Mouse (Mus musculus): ENCODE data around the gene Lrrc8b. TPM values are rescaled to one million over a fixed set of nuclear protein-coding genes. Genes with fewer than 3 reads are reported as not detected.
A peak's percentile ranks its signal among the peaks of the same experiment; 100 is the strongest.

The Lrrc8b gene
- polyA plus RNA-seq, 1 experiment: 2.8 TPM

DNA sequence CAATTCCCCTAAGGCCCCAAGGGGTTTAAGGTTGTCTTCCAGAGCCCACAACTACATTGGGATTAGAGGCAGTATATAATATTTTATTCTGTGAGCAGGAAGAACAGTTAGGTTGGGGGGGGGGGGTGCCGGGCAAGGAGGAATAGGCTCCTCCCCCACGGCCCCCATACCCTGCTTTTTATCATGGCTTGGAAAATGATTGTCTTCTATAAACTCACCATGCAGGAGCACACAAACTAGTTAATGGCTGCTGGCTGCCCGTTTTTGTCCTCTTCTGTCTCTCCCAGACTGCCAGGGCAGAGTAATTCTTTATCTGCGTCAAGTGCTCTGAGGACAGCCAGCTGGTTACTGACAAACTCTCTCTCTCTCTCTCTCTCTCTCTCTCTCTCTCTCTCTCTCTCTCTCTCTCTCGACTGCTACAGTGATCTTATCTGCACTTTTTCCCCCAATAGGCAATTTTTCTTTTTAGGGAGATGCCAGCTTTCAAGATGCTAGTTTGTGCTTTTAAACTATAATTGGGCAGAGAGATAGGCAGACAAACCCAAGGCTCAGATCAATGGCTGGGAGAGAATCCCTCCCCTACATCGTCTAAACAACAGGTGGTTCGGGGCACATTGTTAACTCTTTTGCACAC lies 102.5 kb downstream of the Lrrc8b start:
- no peak for TF ChIP-seq GATA1 (IDR thresholded peaks at IDR 0.05; ENCODE audit: low read length)

DNA sequence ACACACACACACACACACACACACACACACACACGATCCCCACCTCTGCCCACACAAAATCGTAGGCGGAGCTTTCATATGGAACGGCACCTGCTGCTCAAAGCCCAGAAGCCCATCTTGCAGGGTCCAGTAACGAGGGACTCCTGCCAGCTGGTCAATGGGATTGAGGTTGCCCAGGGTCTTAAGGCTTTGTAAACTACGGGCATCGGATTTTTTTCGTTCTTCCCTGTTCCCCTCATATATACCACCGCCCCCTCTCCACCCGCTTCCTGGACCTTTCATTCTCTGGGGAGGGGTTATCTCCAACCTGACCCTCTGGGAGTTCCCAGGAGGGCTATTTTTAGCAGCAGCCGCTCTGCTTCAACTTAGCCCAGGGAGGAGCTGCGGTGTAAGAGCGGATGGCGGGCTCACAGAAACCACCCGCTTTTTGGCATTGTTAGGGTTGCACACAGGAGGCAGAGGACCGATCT lies 103.1 kb downstream of the Lrrc8b start:
- no peak for TF ChIP-seq GATA1 (IDR thresholded peaks at IDR 0.05; ENCODE audit: low read length)

DNA sequence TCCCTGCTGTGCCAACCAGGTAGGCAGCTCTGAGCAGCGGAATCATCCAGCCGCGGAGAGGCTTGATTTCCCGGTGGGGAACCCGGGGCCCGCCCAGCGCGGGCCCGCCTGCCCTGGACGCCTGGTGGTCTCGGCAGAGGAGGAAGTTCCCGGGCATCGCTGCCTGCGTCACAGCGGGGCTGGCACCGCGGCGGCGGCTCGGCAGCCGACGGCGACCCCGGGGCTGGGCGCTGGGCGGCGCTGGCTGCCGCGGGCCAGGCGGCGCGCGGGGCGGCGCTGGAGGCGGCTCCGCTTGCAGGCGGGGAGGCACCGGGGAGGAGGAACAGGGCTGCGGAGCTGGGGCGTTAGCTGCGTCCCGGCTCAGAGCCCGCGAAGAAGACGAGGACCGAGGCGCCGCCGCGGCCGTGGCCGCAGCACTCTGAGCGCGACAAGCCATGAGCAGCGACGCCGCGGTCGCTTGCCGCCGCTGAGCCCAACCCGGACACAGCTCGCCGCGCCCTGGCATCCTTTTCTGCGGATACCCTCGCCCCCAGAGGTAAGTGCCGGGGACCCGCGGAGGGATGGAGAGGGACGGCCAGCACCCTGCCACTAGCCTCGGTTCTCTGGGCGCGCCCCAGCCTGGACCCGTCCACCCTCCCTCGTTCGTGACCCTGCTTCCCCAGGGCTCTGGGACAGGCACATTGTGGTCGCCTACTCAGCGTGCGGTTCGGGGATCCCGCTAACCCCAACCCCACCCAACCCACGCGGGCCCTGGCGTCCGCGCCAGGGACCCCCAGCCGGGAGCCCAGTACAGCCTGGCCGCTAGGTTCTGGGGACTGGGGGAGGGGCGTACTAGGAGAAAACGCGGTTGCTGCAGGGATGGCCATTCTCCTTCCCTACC lies 103.8 kb downstream of the Lrrc8b start, which contains the start of gene Lrrc8c:
TSS of gene Lrrc8c (plus strand) at position 293 of the 880 bp plus-strand sequence.
- TF ChIP-seq GATA1 (IDR thresholded peaks at IDR 0.05; ENCODE audit: low read length): no peak

DNA sequence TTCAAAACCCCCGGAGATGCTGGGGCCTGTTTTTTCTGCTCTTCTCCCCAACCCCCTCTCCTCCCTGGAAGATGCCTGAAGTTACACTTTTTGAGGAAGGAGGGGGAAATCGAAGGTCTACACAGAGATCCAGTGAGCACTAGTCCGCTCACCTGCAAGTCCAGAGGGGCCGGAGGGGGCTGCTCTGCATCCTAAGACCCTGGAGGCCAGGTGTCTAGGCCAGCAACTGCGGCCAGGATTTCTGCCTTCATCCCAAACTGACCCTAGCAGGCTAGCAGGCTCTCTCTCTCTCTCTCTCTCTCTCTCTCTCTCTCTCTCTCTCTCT lies 104.4 kb downstream of the Lrrc8b start:
- TF ChIP-seq GATA1 (IDR thresholded peaks at IDR 0.05; ENCODE audit: low read length): no peak

DNA sequence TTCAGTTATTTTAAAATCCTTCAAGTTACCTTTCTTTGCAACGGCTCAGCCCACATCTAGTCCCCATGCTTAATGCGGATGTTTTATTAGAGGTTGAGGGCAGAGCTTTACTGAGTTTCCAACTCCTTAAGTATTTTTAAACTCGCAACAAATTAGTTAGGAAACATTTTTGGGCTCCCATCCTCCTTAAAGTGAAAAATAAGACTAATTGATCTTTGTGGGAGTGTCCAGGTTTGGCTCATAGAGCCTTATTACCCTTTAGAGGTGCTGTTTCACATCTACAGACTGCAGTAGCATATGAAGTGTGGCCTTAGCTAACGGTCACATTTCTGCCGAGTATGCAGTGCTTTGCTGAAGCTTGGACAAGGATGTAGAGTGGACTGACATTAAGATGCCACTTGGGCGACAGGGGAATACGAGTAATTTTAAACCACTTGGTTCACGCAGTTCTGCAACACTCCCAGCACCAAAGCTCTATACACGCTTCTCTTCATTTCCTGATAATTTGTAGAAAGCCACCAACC lies 104.9 kb downstream of the Lrrc8b start:
- no peak for TF ChIP-seq GATA1 (IDR thresholded peaks at IDR 0.05; ENCODE audit: low read length)

DNA sequence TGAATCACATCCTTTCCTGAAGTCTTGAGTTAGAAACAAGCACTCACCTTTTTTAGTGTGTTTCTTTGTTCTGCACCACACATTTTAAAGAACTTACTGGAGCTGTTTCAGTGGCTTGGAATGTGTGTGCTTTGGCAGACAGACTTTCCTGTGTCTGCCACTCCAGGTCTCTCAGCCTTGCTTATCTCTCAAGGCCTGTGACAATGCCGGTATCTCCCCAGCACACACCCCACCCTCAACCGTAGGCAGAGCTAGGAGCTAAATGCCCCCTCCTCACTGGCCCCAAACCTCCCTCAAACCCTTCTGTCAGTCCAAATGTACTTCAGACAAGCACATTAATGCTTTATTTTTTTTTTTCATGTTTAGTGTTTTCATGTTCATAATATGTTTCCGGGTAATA lies 107.9 kb downstream of the Lrrc8b start:
- peak; percentile 28 for TF ChIP-seq GATA1 (IDR thresholded peaks at IDR 0.05; ENCODE audit: low read length)

DNA sequence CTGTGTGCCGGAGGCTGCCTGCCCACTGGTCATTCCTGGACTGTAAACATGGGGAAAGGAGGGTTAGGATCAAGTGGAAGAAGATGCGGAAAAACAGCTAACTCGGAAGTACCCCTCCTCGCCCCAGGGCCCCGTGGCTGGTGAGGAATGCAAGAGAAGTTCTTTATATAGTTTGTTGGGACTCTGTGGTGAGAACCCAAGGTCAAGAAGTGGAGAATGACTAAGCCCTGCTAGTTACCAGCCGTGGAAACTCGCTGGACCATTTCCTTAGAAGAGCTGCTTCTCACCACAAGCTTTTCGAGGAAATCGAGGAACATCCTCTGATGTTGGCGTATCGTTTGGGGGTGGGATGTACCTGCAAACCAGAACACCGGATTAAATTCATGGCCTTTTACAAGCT lies 109.4 kb downstream of the Lrrc8b start:
- TF ChIP-seq GATA1 (IDR thresholded peaks at IDR 0.05; ENCODE audit: low read length): no peak

DNA sequence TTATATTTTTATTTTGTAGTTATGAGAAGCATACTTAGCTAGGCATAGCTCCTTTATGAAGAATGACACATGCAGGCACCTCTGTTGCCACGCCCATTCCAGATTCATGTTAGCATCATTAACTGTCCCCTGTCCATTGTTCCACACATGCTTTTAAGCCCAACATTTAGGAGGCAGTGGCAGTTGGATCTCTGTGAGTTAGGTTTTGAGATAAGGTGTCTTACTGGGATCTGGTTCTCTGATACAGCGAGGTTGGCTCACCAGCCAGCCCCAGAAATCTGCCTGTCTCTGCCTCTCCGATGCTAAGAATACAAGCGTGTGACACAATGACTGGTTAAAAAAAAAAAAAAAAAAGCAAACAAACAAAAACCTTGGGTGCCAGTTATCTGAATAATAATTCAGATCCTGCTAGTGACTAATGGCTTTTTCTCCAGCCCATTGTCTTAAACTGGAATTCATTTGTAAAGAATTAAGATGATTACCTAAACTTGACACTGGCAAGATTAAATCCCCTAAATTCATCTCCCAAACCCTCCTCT lies 110.6 kb downstream of the Lrrc8b start:
- TF ChIP-seq GATA1 (IDR thresholded peaks at IDR 0.05; ENCODE audit: low read length): no peak

DNA sequence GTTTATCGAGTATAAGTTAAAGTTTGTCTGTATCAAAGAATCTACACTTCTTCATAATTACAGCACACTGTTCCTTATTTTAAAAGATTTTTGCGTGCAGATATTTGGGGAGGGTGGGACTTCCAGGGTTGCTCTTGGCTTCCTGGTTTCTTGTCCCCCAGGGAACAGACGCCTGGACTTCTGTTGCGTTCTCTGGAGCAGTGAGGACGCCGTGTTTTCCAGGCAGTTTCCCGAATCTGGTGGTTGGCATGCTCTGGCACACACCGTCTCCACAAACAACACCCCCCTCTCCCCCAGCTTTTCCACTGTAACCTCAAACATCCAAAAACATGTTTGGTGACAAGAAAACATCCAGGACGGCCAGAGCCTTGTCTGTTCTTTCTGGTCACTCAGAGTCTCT lies 111.2 kb downstream of the Lrrc8b start:
- TF ChIP-seq GATA1 (IDR thresholded peaks at IDR 0.05; ENCODE audit: low read length): no peak

DNA sequence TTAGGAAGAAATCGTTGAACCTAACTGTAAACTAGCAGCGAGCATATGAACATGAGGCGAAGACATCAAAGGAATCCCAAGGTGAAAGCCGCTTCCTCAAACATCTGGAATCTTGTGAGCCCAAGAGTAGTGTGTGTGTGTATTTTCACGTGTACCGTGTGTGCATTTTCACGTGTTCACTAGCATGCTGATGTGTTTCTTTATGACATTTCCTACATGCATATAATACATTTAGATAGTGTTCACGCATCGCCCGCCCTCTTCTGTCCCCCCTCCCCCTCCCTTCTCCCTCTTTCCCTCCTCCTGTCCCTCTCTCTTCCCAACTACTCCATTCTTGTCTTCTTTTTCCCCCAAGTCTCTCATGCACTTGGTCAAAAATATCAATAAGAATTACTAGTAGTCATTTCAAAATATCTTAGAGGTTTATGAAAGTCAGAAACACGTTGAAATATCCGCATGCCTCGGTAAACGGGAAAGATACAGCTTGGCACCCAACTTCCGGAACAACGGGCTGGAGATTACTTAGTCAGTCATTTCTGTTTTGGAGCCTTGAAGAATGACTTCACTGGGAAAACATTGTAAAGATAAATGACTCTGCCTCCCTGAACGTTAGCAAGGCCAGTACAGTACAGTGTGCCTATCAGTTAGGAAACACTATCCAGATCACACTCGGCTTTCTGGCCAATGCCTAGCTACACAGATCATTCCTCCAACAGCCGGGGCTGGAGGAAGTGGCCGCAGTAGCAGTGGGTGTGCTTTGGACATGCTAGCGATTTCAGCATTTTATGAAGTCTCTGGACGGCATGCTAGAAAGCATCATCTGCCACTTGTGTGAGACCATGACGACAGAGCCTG lies 112.1 kb downstream of the Lrrc8b start:
- no peak for TF ChIP-seq GATA1 (IDR thresholded peaks at IDR 0.05; ENCODE audit: low read length)

DNA sequence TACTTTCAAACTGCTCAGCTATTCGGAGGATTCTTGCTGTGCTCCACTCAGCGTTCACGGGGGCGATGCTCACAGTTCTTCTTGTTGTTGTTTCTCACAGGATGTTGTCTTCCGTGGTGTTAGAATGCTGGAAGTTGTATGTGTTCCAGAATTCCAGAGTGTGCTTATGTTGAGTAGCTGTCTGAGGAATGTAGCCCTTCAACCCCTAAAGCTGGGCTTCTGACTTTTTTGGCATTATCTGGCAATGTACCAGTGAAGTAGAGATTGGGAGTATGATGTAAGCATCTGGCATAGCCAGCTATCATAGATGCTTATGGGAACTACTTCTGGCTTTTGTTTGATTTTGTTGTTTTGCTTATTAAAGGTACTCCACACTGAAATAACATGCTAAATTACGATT lies 115.0 kb downstream of the Lrrc8b start:
- TF ChIP-seq GATA1 (IDR thresholded peaks at IDR 0.05; ENCODE audit: low read length): no peak

DNA sequence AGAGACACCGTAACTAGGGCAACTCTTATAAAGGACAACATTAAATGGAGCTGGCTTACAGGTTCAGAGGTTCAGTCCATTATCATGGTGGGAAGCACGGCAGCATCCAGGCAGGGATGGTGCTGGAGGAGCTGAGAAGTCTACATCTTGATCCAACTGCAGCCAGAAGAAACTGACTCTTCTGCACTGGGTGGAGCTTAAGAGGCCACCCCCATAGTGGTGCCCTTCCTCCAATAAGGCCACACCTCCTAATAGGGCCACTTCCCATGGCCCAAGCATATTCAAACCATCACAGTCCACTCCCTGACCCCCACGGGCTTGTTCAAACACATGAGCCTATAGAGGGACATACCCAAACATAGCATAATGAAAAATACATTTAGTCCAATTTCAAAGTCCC lies 119.6 kb downstream of the Lrrc8b start:
- no peak for TF ChIP-seq GATA1 (IDR thresholded peaks at IDR 0.05; ENCODE audit: low read length)

DNA sequence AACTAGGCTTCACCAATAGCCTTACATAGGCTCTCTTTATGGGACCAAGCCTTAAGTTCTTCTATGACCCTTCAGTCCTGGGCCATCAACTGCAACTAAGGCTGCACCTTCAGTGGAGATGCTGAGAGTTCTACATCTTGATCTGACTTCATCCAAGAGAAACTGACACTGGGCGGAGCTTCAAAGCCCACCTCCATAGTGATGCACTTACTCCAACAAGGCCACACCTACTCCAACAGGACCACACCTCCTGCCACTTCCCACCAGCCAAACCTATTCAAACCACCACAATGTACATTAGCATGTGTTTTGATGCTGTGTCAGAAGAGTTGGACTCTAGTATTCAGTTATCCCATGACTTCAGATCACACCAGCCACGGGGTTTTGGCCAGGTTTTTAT lies 120.6 kb downstream of the Lrrc8b start:
- no peak for TF ChIP-seq GATA1 (IDR thresholded peaks at IDR 0.05; ENCODE audit: low read length)

DNA sequence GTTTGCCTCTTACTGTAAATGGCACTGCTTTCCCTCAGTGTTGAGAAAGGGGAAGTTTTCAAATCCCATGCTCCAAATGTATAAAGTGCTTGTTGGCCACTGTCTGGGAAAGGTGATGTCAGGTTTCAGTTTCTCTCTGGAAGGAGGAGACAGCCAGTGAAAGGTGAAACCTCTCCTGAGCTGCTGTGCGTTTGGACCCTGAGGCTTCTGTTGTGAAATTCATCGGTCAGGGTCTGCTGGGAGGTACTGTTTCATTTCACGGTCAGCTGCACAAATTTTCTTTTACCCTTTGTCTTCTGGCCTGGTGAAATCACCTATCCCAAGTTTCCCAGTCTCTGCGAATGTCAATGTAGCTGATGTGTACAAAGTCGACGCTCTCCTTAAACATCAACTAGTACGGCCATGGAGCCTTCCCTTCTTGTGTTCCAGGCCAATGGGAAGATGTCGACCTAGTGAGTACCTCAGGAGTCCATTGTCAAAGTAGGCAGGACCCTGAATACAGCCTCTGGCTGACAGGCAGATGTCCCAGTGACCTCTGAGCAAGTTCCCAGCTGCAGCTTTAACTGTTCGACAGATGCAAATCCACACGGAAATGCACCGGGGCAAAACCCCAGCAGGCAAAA lies 121.6 kb downstream of the Lrrc8b start:
- TF ChIP-seq GATA1 (IDR thresholded peaks at IDR 0.05; ENCODE audit: low read length): no peak

Other genes with a start within 250 kb of the Lrrc8b start
- not detected in 2 replicates for gene Gbp10, start 176.2 kb upstream of the Lrrc8b start, polyA plus RNA-seq (2012)
- gene Gm43302, start 122.1 kb upstream of the Lrrc8b start, polyA plus RNA-seq (2012): not detected in 2 replicates
- gene Gbp6, start 122.1 kb upstream of the Lrrc8b start, polyA plus RNA-seq (2012): not detected in 2 replicates
- 106 and 129 TPM in 2 replicates for gene Lrrc8c, start 103.6 kb downstream of the Lrrc8b start, polyA plus RNA-seq (2012)

All from G1E-ER4 (cell line).